Mouse (Mus musculus) embryonic facial prominence, embryonic 15.5 days (tissue): ENCODE measurements at regions not wholly inside any gene's neighbourhood (a gene's known extent, or its start where the extent isn't known, plus 50 kb on each side); places are given as distances from the start of the nearest gene placed in this dataset.

Source experiments
- ATAC-seq: fragments of 200-750 bp; cut with Nextera tagmentation; 2 replicates; pipeline ENCODE4 v1.8.0; 2017; ENCODE audit warnings: low read depth, moderate TSS enrichment; ENCODE audit not compliant: insufficient number of reproducible peaks, low FRiP score, low TSS enrichment
- H3K27ac ChIP-seq: fragments of 300-500 bp; sonication (generic); replicated peaks from 2 replicates; pipeline ENCODE4 v1.5.1; 2015; ENCODE audit warnings: mild to moderate bottlenecking, inconsistent platforms
- H3K27me3 ChIP-seq: fragments of 300-500 bp; sonication (generic); 2 replicates; pipeline ENCODE4 v1.6.1; 2015; ENCODE audit warnings: inconsistent platforms
- H3K36me3 ChIP-seq: fragments of 300-500 bp; sonication (generic); 2 replicates; pipeline ENCODE4 v1.6.1; 2015; ENCODE audit warnings: mild to moderate bottlenecking, inconsistent platforms
- H3K4me1 ChIP-seq: fragments of 300-500 bp; sonication (generic); 2 replicates; pipeline ENCODE4 v1.6.1; 2015; ENCODE audit warnings: inconsistent platforms
- H3K4me2 ChIP-seq: fragments of 300-500 bp; sonication (generic); replicated peaks from 2 replicates; pipeline ENCODE4 v1.6.1; 2015; ENCODE audit warnings: mild to moderate bottlenecking, inconsistent platforms
- H3K4me3 ChIP-seq: fragments of 300-500 bp; sonication (generic); replicated peaks from 2 replicates; pipeline ENCODE4 v1.5.1; 2015; ENCODE audit warnings: mild to moderate bottlenecking, inconsistent platforms
- H3K9ac ChIP-seq: fragments of 300-500 bp; sonication (generic); 2 replicates; pipeline ENCODE4 v1.6.1; 2015; ENCODE audit warnings: inconsistent platforms
- H3K9me3 ChIP-seq: fragments of 300-500 bp; sonication (generic); replicated peaks from 2 replicates; pipeline ENCODE4 v1.6.1; 2016; ENCODE audit warnings: inconsistent platforms
- WGBS: fragments of 180-500 bp; shearing (Covaris S2); methylation state at CpG from one replicate; pipeline ENCODE4 v1.1.7; 2015; 5-methylcytosine and 5-hydroxymethylcytosine counted together

GRCm38 (mm10) chr12:10122102-10122501, 247.7 kb upstream of the Nt5c1b start:
- Histone ChIP-seq H3K9ac (no peak overlapping the region), H3K27ac (peak overlapping the region; percentile 55), H3K9me3 (no peaks in the 10 kb centered on the region), H3K4me1 (0 out of 2 replicates have a peak, but pooled peaks cover 6% of the 10 kb centered on the region), H3K4me2 (no peak overlapping the region), H3K36me3 (no peaks in the 10 kb centered on the region), H3K27me3 (no peaks in the 10 kb centered on the region), H3K4me3 (no peak overlapping the region)
- 30% methylated on average over 2 of the region's 2 CpGs for WGBS
- no peak for ATAC-seq

GRCm38 (mm10) chr12:10127995-10128573, 241.7 kb upstream of the Nt5c1b start:
- no peaks in the 10 kb centered on the region for H3K36me3 ChIP-seq
- no peak overlapping the region for H3K27ac ChIP-seq
- H3K4me2 ChIP-seq: no peak overlapping the region
- H3K9ac ChIP-seq: no peak overlapping the region
- 55% methylated on average over 3 of the region's 3 CpGs for WGBS
- no peaks in the 10 kb centered on the region for H3K4me1 ChIP-seq
- no peaks in the 10 kb centered on the region for H3K9me3 ChIP-seq
- no peaks in the 10 kb centered on the region for H3K27me3 ChIP-seq
- no peak overlapping the region for H3K4me3 ChIP-seq
- no peak for ATAC-seq

GRCm38 (mm10) chr12:10134141-10134540, 235.6 kb upstream of the Nt5c1b start:
- Histone ChIP-seq H3K9ac (no peak overlapping the region), H3K27me3 (no peaks in the 10 kb centered on the region), H3K4me1 (no peaks in the 10 kb centered on the region), H3K36me3 (no peaks in the 10 kb centered on the region), H3K9me3 (no peaks in the 10 kb centered on the region), H3K4me2 (no peak overlapping the region), H3K27ac (no peak overlapping the region), H3K4me3 (no peak overlapping the region)
- no peak for ATAC-seq
- 56% methylated on average over 3 of the region's 3 CpGs for WGBS

- Histone ChIP-seq H3K4me3 (no peak overlapping the region), H3K4me2 (no peak overlapping the region), H3K4me1 (no peaks in the 10 kb centered on the region), H3K27me3 (no peaks in the 10 kb centered on the region), H3K9ac (no peak overlapping the region), H3K9me3 (no peaks in the 10 kb centered on the region), H3K27ac (no peak overlapping the region), H3K36me3 (no peaks in the 10 kb centered on the region)
- 27% methylated on average over 2 of the region's 2 CpGs for WGBS
- ATAC-seq: no peak
Measured at GRCm38 (mm10) chr12:10135915-10136314, 233.9 kb upstream of the Nt5c1b start.

- Histone ChIP-seq H3K9me3 (no peaks in the 10 kb centered on the region), H3K36me3 (no peaks in the 10 kb centered on the region), H3K27ac (no peak overlapping the region), H3K4me1 (no peaks in the 10 kb centered on the region), H3K4me3 (no peak overlapping the region), H3K27me3 (no peaks in the 10 kb centered on the region), H3K4me2 (no peak overlapping the region), H3K9ac (no peak overlapping the region)
- no peak for ATAC-seq
Measured at GRCm38 (mm10) chr12:10140131-10140530, 229.6 kb upstream of the Nt5c1b start.

- 54% methylated on average over 1 of the region's 1 CpGs for WGBS
- ATAC-seq: no peak
- no peaks in the 10 kb centered on the region for H3K36me3 ChIP-seq
- no peak overlapping the region for H3K4me3 ChIP-seq
- no peaks in the 10 kb centered on the region for H3K9me3 ChIP-seq
- no peak overlapping the region for H3K27ac ChIP-seq
- no peak overlapping the region for H3K9ac ChIP-seq
- no peaks in the 10 kb centered on the region for H3K4me1 ChIP-seq
- H3K27me3 ChIP-seq: no peaks in the 10 kb centered on the region
- H3K4me2 ChIP-seq: no peak overlapping the region
Measured at GRCm38 (mm10) chr12:10160837-10161236, 208.9 kb upstream of the Nt5c1b start.

GRCm38 (mm10) chr12:10168042-10168441, 201.7 kb upstream of the Nt5c1b start:
- Histone ChIP-seq H3K36me3 (no peaks in the 10 kb centered on the region), H3K4me2 (no peak overlapping the region), H3K4me3 (no peak overlapping the region), H3K9ac (no peak overlapping the region), H3K27me3 (no peaks in the 10 kb centered on the region), H3K9me3 (no peaks in the 10 kb centered on the region), H3K27ac (no peak overlapping the region), H3K4me1 (no peaks in the 10 kb centered on the region)
- ATAC-seq: no peak

- Histone ChIP-seq H3K4me3 (no peak overlapping the region), H3K9me3 (no peaks in the 10 kb centered on the region), H3K4me1 (no peaks in the 10 kb centered on the region), H3K27ac (no peak overlapping the region), H3K36me3 (no peaks in the 10 kb centered on the region), H3K4me2 (no peak overlapping the region), H3K27me3 (no peaks in the 10 kb centered on the region), H3K9ac (no peak overlapping the region)
- ATAC-seq: no peak
Measured at GRCm38 (mm10) chr12:10168581-10168980, 201.2 kb upstream of the Nt5c1b start.

GRCm38 (mm10) chr12:10178718-10179117, 191.1 kb upstream of the Nt5c1b start:
- Histone ChIP-seq H3K27me3 (no peaks in the 10 kb centered on the region), H3K4me1 (no peaks in the 10 kb centered on the region), H3K36me3 (no peaks in the 10 kb centered on the region), H3K9me3 (no peaks in the 10 kb centered on the region), H3K27ac (no peak overlapping the region), H3K9ac (no peak overlapping the region), H3K4me2 (no peak overlapping the region), H3K4me3 (no peak overlapping the region)
- WGBS: 91% methylated on average over 4 of the region's 4 CpGs
- ATAC-seq: no peak

GRCm38 (mm10) chr12:10179147-10179814, 190.5 kb upstream of the Nt5c1b start:
- H3K9ac ChIP-seq: no peak overlapping the region
- no peaks in the 10 kb centered on the region for H3K4me1 ChIP-seq
- H3K36me3 ChIP-seq: no peaks in the 10 kb centered on the region
- no peak overlapping the region for H3K4me3 ChIP-seq
- no peaks in the 10 kb centered on the region for H3K9me3 ChIP-seq
- H3K4me2 ChIP-seq: no peak overlapping the region
- no peaks in the 10 kb centered on the region for H3K27me3 ChIP-seq
- ATAC-seq: no peak
- WGBS: 64% methylated on average over 1 of the region's 1 CpGs
- H3K27ac ChIP-seq: no peak overlapping the region

- 33% methylated on average over 3 of the region's 3 CpGs for WGBS
- Histone ChIP-seq H3K9ac (no peak overlapping the region), H3K4me1 (no peaks in the 10 kb centered on the region), H3K4me2 (no peak overlapping the region), H3K36me3 (no peaks in the 10 kb centered on the region), H3K4me3 (no peak overlapping the region), H3K27ac (no peak overlapping the region), H3K9me3 (no peaks in the 10 kb centered on the region), H3K27me3 (no peaks in the 10 kb centered on the region)
- ATAC-seq: no peak
Measured at GRCm38 (mm10) chr12:10179815-10180468, 189.8 kb upstream of the Nt5c1b start.

- Histone ChIP-seq H3K4me1 (no peaks in the 10 kb centered on the region), H3K27me3 (no peaks in the 10 kb centered on the region), H3K9me3 (no peaks in the 10 kb centered on the region), H3K4me3 (no peak overlapping the region), H3K9ac (no peak overlapping the region), H3K27ac (no peak overlapping the region), H3K4me2 (no peak overlapping the region), H3K36me3 (no peaks in the 10 kb centered on the region)
- ATAC-seq: no peak
Measured at GRCm38 (mm10) chr12:10182589-10182988, 187.2 kb upstream of the Nt5c1b start.
